Mouse (Mus musculus): ENCODE measurements around the gene Mesd.

The Mesd gene

DNA sequence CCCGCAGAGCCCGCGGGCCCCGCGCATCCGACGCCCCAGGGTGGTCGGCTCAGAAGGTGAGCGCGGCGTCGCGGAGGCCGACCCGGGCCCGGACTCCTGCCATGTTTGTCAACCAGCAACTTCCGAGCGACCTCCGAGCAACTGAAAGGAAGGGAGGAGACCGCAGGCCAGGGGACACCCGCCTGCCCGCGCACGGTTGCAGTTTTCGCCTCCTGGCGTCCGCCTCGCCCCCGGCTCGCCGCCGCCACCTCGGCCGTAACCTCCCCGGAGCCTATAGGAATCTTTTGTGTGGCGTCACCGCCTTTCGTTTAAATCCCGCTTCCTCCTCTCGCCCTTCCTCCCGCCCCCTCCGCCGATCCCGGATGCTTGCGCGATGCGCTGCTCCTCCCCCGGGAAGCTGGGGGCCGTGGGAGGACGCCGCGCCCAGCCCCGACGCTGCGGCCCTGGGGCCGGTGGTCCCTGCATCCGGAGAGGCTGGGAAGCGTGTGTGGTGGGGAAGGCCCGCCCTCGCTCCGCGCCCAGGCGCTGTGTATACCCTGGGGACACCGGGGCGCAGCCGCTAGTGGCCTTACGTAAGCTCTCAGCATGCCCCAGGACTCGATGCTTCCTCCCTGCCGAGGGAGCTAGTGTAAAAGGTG lies at the start of gene Mesd, which contains the start of gene Tlnrd1:
TSS of gene Mesd (plus strand) at position 446 of the 638 bp plus-strand sequence.
TSS of gene Tlnrd1 (minus strand) at position 285 of the 638 bp plus-strand sequence.
- peak; percentile 92 for DNase-seq (ENCODE audit: low spot score in 2 of 2)

DNA sequence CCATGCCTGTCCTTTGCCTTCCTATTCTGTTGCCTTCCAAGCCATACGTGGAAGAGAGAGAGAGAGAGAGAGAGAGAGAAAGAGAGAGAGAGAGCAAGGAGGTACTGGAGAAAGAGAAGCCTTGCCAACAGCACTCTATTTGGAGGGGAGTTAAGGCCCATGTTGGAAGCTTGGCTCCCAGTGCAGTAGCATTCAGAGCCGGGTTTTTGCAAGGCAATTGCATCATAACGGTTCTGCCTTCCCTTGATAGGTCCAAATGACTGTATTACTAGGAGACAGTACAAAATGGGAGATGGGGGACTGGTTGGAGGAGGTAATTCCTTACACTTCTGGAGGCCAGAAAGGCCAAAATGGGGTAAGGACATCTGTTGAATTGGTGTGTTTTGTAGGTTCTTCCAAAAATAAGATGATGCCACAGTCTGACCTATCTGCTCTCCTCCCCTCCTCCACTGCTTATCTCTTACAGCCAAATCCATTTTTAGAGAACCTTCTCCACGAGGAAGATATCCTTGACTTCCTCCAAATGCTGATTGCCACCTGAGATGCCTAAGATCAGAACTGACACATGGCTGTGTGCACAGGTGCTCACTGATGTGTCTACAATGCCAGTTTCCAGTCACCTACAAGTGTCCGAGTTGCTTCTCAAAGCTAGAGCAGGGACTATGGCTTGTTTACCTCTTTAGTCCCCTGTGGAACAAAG lies 45.6 kb upstream of the Mesd start:
- DNase-seq (ENCODE audit: low spot score in 2 of 2) = no peak

DNA sequence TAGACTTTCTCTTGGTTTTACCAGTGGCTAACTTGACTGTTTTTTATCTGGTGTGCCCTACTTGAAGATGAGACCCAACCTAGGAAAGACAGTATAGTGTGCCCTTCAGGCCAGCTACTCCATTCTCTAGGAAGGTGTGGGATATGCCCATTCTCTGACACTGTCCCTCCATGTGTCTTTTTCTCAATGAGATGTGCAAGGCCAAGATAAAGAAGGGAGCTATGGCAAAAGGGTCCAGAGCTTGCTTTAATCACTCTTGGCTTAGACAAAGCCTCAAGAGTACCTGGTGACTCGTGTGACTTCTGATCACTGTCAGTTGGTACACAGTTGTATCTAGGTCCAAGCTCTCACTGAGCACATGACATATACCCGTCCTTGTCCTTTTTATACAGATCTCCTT lies 44.2 kb upstream of the Mesd start:
- no peak for DNase-seq (ENCODE audit: low spot score in 2 of 2)

DNA sequence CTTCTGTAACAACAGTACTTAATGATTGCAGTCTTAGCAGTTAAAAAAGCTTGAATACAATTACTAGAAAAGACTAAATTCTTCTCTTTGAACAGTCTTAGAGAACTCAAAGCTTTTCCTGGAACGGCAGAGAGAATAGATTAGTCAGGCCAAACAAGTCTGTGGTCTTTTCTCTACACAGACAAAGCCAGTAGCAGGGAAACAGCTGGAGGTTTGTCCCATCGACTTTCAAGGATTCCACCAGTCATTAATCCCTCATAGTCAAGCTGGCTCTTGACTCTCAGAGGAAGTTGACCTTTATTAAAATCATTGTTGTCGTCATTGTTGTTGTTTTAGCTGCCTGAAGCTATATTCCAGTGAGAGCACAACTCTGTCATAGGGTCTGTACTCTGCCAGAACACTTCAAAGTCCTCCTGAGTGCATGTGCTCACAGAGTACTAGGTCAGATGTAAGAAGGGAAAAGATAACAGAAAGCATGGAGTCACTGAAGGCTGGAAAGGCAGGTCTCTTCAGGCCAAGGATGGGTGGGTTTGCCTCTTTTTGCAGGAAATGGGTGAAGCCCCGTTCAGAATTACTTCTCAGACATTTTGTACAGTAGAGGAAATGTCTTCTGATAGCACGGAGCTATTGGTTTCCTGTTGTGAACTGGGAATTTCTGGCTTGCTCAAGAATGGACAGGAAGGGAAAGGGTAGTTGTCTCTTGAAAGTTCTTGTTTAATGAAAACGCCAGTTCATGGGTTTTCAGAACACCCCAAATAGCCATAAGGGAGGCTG lies 41.6 kb upstream of the Mesd start:
- DNase-seq (ENCODE audit: low spot score in 2 of 2) = no peak

DNA sequence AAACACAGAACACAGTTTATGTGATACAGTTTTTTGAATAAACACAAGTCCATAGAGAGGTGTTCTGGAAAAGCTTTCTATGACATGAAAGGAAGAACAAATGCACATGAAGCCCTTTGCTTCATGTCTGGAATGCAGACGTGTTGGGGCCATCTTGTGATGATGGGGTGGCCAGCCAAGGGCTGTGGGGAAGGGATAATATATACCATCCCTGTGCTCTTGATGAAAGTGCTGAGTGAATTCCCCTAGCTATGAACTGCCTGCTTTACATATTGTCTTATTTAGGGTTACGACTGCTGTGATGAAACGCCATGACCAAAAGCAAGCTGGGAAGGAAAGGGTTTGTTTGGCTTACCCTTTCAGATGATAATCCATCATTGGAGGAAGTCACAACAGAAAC lies 39.5 kb upstream of the Mesd start:
- DNase-seq (ENCODE audit: low spot score in 2 of 2) = no peak

DNA sequence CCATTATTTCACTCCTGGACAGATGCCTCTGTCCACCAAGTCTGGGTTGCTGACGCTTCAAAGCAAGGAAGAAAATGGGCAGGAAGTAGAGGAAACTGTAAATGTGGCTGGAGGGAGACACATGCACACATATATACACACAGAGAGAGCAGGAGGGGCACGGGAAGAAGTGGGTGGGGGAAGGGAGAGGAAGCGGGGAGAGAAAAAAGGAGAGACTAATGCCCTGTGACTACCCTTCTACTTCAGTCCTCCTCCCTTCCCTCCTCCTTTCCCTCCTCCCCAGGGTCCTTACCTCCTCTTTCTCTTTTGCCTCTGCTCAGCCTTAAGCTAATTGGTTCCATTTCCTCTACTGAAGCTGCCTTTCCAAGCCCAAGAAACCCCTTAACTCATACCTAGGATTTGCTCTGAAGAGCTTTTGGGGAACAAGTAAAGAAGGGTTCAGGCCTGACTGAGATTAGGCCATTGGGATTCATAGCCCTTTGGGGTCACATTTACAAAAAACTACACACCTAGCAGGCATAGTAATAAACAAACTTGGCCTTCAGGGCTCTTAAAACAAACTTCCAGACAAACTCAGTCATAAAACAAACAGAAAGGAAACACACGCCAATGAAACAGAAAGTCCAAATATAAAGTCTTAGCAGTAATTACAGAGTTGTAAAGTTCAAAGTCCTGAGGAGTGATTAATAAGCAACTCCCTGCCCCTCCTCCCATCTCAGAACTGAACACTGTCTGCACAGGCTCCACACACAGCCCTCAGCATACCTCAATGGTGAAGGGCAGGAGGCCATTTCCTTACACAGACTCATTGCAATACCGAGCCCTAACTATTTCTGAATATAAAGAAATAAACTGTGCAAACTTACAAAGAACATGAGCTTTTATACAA lies 36.8 kb upstream of the Mesd start:
- no peak for DNase-seq (ENCODE audit: low spot score in 2 of 2)

DNA sequence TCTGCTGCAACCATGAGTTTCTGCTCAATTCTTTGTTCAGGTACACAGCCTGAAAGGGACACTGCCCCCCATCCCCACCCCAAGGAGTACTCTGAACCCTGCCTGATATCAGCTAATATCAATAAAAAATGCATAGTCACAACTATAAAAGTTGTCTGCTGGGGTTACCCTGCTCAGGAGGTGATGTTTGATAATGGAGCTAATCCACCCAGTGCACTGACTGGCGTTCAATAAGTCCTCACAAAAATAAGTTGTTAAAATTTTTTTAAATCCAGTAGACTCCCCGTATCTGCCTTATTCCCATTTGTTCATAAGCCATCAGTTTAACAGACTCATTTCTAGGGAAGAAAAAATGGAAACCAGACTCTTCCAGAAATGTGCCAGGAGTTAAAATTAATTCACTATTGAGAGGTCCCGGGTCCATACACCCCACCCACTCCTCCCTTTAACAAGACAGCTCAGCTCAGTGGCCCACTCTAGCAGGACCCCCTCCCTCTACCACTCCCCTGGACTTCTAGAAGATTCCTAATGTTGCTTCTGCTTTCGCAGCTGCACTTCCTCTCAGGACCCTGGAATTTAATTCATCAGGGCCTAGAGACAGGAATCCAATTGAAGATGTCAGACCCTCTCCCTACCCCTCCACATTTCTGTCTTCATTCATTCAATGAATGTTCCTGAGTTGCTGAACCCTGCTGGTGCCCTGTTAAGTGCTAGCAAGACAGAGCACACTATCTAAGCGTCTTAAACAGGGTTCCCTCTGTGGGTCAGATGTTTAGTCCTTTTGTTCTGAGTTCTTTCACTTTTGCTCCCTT lies 32.5 kb upstream of the Mesd start:
- no peak for DNase-seq (ENCODE audit: low spot score in 2 of 2)

DNA sequence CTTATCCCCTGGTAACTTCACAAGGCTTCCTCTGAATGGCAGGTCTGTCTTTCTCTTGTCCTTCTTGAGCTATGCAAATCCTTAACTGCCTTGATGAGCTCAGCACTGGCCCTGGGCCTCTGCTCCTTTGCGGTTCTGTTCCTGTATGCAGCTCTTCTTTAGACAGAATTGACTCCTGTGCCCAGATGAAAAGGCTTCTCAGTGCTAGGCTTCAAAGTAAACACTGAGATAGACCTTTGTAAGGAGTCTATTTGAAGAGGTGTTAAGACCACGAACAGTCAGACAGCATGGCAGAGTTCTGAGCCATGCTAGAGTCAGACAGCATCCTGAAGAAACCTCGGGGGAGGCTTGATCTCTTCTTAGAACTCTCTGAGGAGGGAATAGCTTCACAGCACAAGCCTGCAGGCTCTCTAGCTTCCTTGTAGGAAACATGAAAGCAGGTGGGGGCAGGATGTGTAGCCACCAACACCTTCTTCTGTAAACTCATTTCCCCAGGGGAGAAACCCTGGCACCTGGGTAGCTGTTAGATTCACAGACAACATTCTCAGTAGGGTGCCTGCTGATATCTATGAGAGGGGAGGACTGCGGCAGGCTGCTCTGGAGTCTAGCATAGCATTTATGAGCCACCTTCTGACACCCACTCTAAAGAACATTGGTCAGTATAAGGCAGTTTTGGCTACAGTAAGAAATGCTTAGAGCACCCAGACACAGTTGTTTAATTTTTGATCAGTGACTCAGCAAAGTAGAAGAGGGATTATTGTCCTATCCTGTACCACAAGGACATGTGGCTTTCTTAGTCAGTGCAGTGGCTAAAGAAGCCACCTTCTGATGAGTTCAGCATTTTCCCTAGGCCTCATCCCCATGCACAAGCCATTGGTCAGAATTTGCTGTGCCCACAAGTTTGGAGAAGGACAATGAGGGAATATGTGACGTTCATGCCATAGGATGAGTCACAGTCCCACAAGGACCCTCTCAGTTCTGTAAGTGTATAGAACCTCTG lies 31.6 kb upstream of the Mesd start:
- DNase-seq (ENCODE audit: low spot score in 2 of 2) = no peak

DNA sequence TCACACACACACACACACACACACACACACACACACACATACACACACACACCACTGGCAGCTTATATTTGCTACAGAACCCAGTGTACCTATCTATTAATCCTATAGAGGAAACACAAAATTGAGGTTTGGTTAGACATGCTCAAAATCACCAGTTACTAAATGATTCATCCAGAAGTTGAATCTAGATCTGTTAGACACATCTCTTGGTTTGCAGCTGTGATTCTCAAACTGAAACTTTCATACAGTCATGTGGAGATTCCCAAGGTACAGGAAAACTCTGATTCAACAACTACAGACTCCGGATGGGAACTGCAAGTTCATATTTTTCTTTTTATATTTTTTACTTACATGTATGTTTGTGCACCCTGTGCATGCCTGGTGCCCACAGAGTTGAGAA lies 29.1 kb upstream of the Mesd start:
- no peak for DNase-seq (ENCODE audit: low spot score in 2 of 2)

DNA sequence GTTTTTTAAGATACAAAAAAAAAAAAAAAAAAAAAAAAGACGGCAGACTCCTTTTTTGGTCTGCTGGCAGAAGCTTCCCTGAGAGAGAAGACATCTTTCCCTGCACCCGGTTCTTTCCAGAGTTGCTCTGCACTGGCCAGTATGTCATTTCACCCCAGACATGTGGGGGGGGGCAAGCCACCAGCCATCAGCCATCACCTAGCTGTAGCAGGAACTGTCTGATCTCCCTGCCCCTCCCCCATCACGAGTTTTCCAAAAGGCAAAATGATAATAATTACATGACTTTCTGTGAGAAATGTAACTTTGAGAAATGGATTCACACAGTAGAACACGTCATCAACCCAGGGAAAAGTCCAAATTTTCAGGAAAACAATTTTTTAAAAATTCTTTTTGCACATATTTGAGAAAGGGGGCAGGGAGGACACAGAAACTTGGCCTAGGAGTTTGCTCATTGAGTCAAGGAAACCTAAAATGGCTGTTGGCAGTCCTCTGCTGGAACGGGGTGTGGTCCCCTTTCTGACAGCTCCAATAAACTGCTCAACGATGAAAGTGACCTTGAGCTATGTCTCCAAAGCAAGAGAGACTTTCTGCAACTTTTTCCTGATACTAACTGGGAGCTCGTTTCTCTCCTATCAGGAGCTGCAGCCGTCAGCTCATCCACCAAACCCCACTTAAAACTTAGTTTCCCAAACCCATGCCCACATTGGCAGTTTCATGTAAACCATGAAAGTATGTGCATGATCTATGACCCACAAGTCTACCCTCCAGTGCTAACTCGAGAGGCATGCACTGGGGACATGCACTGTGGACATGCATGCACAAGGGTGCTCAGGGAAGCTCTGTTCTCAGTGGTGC lies 27.7 kb upstream of the Mesd start:
- DNase-seq (ENCODE audit: low spot score in 2 of 2) = no peak

DNA sequence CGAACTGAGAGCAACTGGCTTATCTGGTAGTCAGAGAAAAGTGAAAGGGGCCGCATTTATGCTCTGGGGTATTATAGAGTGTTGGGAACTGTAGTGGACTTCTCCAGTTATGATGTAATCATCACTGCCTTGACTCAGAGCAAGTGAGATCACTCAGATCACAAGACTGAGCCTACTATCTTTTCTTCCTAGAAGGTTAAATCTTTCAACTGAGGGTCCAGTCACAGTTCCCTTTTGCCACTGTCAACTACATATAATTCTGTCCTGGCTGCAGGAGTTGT lies 27.1 kb upstream of the Mesd start:
- no peak for DNase-seq (ENCODE audit: low spot score in 2 of 2)

DNA sequence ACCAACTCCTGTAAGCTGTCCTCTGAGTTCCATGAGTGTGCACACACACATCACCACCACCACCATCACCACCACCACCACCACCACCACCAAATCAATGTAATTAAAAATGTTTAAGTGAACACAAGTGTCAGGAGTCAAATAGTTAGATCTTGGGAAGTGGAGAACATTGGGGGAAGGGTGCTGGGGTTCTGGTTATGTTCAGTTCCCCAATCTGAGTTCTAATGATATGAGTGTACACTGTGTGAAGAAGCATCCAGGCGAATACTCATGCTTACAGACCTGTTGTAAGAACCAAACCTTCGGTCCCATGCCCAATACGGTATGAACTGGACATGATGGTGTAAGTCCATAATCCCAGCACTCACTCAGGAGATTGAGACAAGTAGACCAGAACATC lies 26.3 kb upstream of the Mesd start:
- DNase-seq (ENCODE audit: low spot score in 2 of 2) = no peak

DNA sequence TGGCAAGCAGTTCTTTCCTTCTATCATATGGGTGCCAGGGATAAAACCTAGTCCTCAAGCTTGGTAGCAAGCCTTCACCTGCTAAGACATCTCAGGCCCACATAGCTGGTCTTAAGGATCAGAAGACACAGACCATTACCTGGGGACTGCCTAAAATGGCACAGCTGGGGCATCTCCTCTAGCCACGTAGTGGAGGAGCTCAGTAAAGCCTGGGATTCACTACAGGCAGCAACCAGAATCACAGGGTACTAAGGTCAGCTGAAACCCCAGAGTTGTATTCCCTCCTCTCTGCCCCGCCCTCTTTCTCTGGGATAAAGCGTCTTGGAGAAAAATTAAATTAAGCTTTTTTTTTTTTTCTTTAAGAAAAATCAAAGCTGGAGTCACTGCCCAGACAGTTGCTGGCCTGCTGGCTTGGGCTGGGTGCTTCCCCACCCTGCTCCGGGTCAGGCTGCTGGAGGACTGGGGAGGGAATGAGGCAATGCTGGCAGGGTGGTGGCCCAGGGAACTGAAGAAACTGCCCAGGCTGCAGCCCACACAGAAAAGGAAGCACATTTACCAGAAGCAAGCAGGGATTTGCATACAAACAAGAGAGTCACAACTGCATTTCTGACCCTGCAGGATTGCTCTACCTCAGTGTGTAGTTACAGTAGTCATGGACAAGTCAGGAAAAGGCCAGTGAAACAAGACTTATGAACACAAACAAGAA lies 24.7 kb upstream of the Mesd start:
- no peak for DNase-seq (ENCODE audit: low spot score in 2 of 2)

DNA sequence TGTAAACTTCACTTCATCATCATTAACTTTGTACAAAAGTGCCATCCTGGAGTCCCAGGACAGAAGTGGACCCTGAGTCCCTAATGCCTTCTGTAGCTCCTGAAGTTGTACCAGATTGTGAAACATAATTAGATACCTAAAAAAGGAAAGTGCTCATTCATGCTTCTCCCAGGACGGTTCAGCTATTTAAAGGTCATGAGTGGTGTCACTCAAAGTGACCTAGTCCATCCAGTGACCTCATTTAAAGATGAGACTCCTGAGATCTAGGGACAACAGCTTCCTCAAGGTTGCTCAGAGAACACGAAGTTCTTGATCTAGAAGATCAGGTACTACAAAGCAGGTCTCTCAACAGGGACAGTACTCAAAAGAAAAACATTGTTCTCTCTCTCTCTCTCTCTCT lies 20.7 kb upstream of the Mesd start:
- no peak for DNase-seq (ENCODE audit: low spot score in 2 of 2)

DNA sequence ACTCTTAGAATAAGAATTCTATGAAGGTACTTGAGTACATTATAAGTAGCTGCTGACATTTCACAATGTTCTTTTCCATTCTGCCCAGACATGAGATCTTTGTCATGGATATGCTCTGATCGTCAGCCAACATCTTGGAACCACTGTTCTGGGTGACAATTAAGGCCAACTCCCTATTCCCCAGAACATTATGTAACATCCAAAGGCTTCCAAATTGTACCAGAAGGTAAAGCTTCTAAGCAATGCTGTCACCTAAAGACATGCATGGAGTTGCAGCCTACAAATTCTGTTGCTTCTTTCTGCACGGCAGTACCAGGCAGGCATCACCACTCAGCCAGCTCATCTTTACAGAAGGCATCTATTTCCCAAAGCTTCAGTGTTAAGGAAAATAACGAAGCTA lies 16.1 kb upstream of the Mesd start:
- no peak for DNase-seq (ENCODE audit: low spot score in 2 of 2)

DNA sequence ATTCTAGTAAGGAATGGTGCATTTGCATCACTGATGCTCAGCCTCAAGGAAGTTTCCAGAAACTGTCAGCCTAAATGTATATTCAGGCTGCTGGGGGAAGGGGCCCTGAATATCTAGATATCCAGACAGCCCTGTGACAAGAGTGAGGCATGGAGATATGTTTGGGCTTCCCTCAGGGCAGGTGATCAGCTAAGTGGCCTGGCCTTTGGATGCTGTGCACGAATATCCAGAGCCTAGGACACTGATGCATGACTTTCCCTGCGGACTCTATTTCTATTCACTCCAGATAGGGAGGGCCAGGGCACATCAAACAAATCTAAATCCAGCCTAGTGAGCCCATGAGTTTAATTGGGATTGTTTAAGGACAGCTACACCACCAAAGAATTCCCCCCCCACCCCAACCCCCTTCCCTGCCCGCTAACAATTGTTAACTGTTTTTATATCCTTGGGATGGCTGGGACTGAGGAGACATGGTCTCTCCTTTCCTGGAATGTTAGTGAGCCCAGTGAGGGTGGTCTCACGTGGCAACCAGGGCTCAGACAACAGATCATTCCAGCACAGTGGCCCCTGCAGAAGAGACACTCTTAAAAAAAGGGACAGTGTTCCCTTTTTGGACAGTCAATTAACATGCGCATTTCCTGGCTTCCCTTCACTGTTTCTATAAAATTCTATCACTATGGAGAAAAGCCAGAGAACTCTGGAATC lies 14.3 kb upstream of the Mesd start:
- DNase-seq (ENCODE audit: low spot score in 2 of 2) = no peak

DNA sequence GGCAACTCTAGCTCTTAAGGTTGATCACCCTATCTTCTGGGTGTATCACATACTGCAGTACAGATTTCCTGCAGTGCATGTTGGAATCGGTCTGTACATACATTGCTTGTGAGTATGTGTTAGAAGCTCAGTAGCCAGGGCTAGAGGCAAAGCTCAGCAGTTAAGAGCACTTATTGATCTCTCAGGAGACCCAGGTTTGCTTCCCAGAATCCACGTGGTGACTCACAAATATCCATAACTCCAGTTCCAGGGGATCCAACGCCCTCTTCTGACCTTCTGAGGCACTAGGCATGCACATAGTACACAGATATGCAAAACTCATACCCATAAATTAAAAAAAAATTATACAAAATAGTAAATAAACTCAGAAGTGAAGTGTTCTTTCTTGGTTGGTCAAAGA lies 7.2 kb upstream of the Mesd start:
- DNase-seq (ENCODE audit: low spot score in 2 of 2) = no peak
